Mouse (Mus musculus) stomach, embryonic 14.5 days (tissue): ENCODE results near the gene Myh14. TPM values are rescaled to one million over a fixed set of nuclear protein-coding genes. Genes with fewer than 3 reads are reported as not detected.

Experiments
- ATAC-seq: fragments of 200-750 bp; cut with Nextera tagmentation; 2 replicates; pipeline ENCODE4 v1.8.0; 2017; ENCODE audit warnings: low read depth, moderate TSS enrichment; ENCODE audit not compliant: insufficient number of reproducible peaks, insufficient read depth, low FRiP score
- H3K27ac ChIP-seq: fragments of 300-500 bp; sonication (generic); 2 replicates; pipeline ENCODE4 v1.5.1; 2014; ENCODE audit warnings: mild to moderate bottlenecking, low read length, moderate library complexity, mixed read lengths
- H3K27me3 ChIP-seq: fragments of 300-500 bp; sonication (generic); 2 replicates; pipeline ENCODE4 v1.6.1; 2014; ENCODE audit warnings: low read length, control low read depth, mixed read lengths; ENCODE audit not compliant: control insufficient read depth, insufficient read depth
- H3K36me3 ChIP-seq: fragments of 300-500 bp; sonication (generic); 2 replicates; pipeline ENCODE4 v1.6.1; 2014; ENCODE audit warnings: mild to moderate bottlenecking, control low read depth, low read length, moderate library complexity, mixed read lengths; ENCODE audit not compliant: control insufficient read depth, insufficient read depth
- H3K4me1 ChIP-seq: fragments of 300-500 bp; sonication (generic); 2 replicates; pipeline ENCODE4 v1.6.1; 2014; ENCODE audit warnings: low read length, control low read depth, mixed read lengths; ENCODE audit not compliant: control insufficient read depth, insufficient read depth
- H3K4me2 ChIP-seq: fragments of 300-500 bp; sonication (generic); replicated peaks from 2 replicates; pipeline ENCODE4 v1.6.1; 2014; ENCODE audit warnings: low read depth, low read length, control low read depth
- H3K4me3 ChIP-seq: fragments of 300-500 bp; sonication (generic); 2 replicates; pipeline ENCODE4 v1.5.1; 2014; ENCODE audit warnings: low read depth, low read length, control low read depth
- H3K9ac ChIP-seq: fragments of 300-500 bp; sonication (generic); replicated peaks from 2 replicates; pipeline ENCODE4 v1.6.1; 2014; ENCODE audit warnings: low read depth, mild to moderate bottlenecking, control low read depth, low read length, moderate library complexity, mixed read lengths
- H3K9me3 ChIP-seq: fragments of 300-500 bp; sonication (generic); 2 replicates; pipeline ENCODE4 v1.6.1; 2016; ENCODE audit warnings: low read depth, low read length, control low read depth; ENCODE audit not compliant: control insufficient read depth
- WGBS: fragments of 180-500 bp; shearing (Covaris S2); extraction: QIAGEN DNeasy Blood & Tissue Kit; methylation state at CpG from one replicate; pipeline ENCODE4 v1.1.7; 2014; 5-methylcytosine and 5-hydroxymethylcytosine counted together
- polyA plus RNA-seq: library from polyadenylated mRNA; unstranded; fragments of >200 nt; fragmentation: Nextera tagmentation; extraction: Ambion mirVana; gene quantifications from 2 replicates; pipeline ENCODE4 v1.2.1, GENCODE M21; 2014

Myh14 gene
- polyA plus RNA-seq, 1 experiment from 2014 or later: 15.8 TPM

- no peak overlapping the region for H3K4me3 ChIP-seq
- peaks cover 5% of the 10 kb centered on the region; the same call in 1 of the 2 replicates for H3K4me1 ChIP-seq
- H3K9ac ChIP-seq: no peak overlapping the region
- H3K27me3 ChIP-seq: no peaks in the 10 kb centered on the region
- H3K36me3 ChIP-seq: no peaks in the 10 kb centered on the region
- 60% methylated on average over 2 of the region's 2 CpGs for WGBS
- H3K4me2 ChIP-seq: no peak overlapping the region
- ATAC-seq: no peak
- H3K9me3 ChIP-seq: no peaks in the 10 kb centered on the region
- no peak overlapping the region for H3K27ac ChIP-seq
Measured at GRCm38 (mm10) chr7:44557629-44558028, 113.0 kb downstream of the Myh14 start.

Other genes with a start within 250 kb of the Myh14 start
- 1.2 and 2.1 TPM in 2 replicates for gene Lrrc4b, start 241.8 kb downstream of the Myh14 start, polyA plus RNA-seq
- gene Aspdh, start 205.5 kb downstream of the Myh14 start, polyA plus RNA-seq: 0.52 and 1.1 TPM in 2 replicates
- 76.7 and 82.1 TPM in 2 replicates for gene Josd2, start 202.9 kb downstream of the Myh14 start, polyA plus RNA-seq
- 113 and 116 TPM in 2 replicates for gene Emc10, start 174.3 kb downstream of the Myh14 start, polyA plus RNA-seq
- gene Fam71e1, start 174.3 kb downstream of the Myh14 start, polyA plus RNA-seq: 11.6 and 17.9 TPM in 2 replicates
- gene Mybpc2, start 146.2 kb downstream of the Myh14 start, polyA plus RNA-seq: 0.39 and 0.43 TPM in 2 replicates
- not detected in 2 replicates for gene Spib, start 138.8 kb downstream of the Myh14 start, polyA plus RNA-seq
- gene Pold1, start 122.0 kb downstream of the Myh14 start, polyA plus RNA-seq: 54.3 and 56.6 TPM in 2 replicates
- 63.2 and 66.7 TPM in 2 replicates for gene Nr1h2, start 116.9 kb downstream of the Myh14 start, polyA plus RNA-seq
- 1.6 and 2.8 TPM in 2 replicates for gene Napsa, start 98.5 kb downstream of the Myh14 start, polyA plus RNA-seq
- gene Kcnc3, start 80.2 kb downstream of the Myh14 start, polyA plus RNA-seq: 0.39 and 0.57 TPM in 2 replicates
- gene Izumo2, start 37.9 kb upstream of the Myh14 start, polyA plus RNA-seq: not detected in 2 replicates
- 32.9 and 34.7 TPM in 2 replicates for gene Vrk3, start 77.6 kb upstream of the Myh14 start, polyA plus RNA-seq
- gene Zfp473, start 80.2 kb upstream of the Myh14 start, polyA plus RNA-seq: 1.9 and 3.0 TPM in 2 replicates
- 54.2 and 56.6 TPM in 2 replicates for gene Nup62, start 145.2 kb upstream of the Myh14 start, polyA plus RNA-seq
- gene Il4i1, start 145.5 kb upstream of the Myh14 start, polyA plus RNA-seq: 1.2 and 3.0 TPM in 2 replicates
- gene Atf5, start 145.8 kb upstream of the Myh14 start, polyA plus RNA-seq: 3.1 and 4.4 TPM in 2 replicates
- gene Akt1s1, start 178.1 kb upstream of the Myh14 start, polyA plus RNA-seq: 43.6 and 54.9 TPM in 2 replicates
- gene Tbc1d17, start 178.2 kb upstream of the Myh14 start, polyA plus RNA-seq: 64.6 and 71.8 TPM in 2 replicates
- gene Pnkp, start 186.3 kb upstream of the Myh14 start, polyA plus RNA-seq: 25.7 and 30.0 TPM in 2 replicates
- gene Ptov1, start 198.9 kb upstream of the Myh14 start, polyA plus RNA-seq: 377 and 384 TPM in 2 replicates
- 65.2 and 79.4 TPM in 2 replicates for gene Med25, start 221.9 kb upstream of the Myh14 start, polyA plus RNA-seq
- 25.8 and 26.4 TPM in 2 replicates for gene Fuz, start 225.2 kb upstream of the Myh14 start, polyA plus RNA-seq